Mouse (Mus musculus) brown adipose tissue, adult 24 weeks (tissue): ENCODE data around the gene Islr. TPM values are rescaled to one million over a fixed set of nuclear protein-coding genes. Genes with fewer than 3 reads are reported as not detected.

ENCODE experiments used
- polyA plus RNA-seq: library from polyadenylated mRNA; stranded (reverse); fragments of >200 nt; gene quantifications from 2 replicates; pipeline ENCODE4 v1.2.4, GENCODE M21; 2012; ENCODE audit not compliant: missing spikeins, insufficient read depth, insufficient read length

Gene Islr
- polyA plus RNA-seq, 1 experiment: 17.5 TPM

Other genes with a start within 250 kb of the Islr start
- gene Cyp11a1, start 197.9 kb downstream of the Islr start, polyA plus RNA-seq: not detected in 2 replicates
- gene Stra6, start 140.5 kb downstream of the Islr start, polyA plus RNA-seq: not detected in 2 replicates
- gene Ccdc33, start 85.5 kb downstream of the Islr start, polyA plus RNA-seq: not detected in 2 replicates
- 0.29 and 1.8 TPM in 2 replicates for gene Islr2, start within 50 bp of the Islr start, polyA plus RNA-seq
- gene Pml, start 45.5 kb upstream of the Islr start, polyA plus RNA-seq: 6.6 and 9.4 TPM in 2 replicates
- gene Stoml1, start 48.9 kb upstream of the Islr start, polyA plus RNA-seq: 7.9 and 8.1 TPM in 2 replicates
- gene Loxl1, start 108.9 kb upstream of the Islr start, polyA plus RNA-seq: 8.1 and 13.8 TPM in 2 replicates
- gene Tbc1d21, start 166.1 kb upstream of the Islr start, polyA plus RNA-seq: not detected in 2 replicates